Mouse (Mus musculus) ovary, postnatal 14 days (tissue): ENCODE results near the gene Hipk1.
"Not testable (repeated sequence)": the region's sequence is repeated elsewhere in the genome, so short reads cannot be mapped to it uniquely, and the experiment has no call there.

ENCODE experiments used
- DNase-seq: peaks from one replicate; pipeline ENCODE4 v3.0.0; 2022; ENCODE audit warnings: low spot score

Hipk1 gene

DNA sequence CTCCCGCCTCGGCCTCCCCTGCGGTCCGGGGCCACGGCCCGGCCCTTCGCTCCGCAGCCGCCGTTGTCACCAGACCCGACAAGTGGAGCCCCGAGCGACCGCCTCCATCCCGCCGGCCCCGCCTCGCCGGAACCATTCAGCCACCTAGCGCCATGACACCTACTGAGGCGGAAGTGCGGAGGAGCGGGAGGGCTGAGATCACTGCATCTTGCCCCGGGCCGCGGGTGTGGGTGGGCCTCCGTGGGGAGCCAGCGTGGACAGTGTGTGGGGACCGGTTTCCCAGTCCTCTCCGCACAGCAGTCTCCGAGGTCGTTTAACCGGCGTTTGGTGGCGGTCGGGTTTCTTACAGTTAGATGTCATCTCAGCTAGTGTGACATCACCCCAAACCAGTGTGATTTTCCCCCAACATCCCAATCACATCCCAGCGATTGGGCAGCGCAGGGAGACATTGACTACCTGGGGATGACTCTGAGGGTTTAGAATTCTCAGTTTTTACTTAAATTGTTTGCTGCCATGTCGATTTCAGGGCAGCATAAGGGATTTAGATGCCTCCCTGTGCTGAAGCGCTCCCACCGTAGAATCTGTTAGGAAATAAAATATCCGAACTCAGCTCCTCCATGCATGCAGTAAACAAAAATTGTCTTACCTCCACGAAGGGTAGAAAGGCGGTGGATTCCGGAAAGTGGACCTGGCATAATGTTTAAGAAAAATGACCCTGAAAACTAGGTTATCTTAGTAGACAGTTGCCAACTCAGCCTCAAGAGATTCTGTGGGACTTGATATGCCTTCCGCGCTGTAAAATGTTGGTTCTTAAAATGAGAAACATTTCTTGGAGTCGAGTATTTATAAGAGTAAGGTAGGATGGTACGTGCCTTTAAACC, at the start of gene Hipk1:
Gene Hipk1 (minus strand): TSS at position 334 of the 881 bp plus-strand sequence.
- DNase-seq = peak; percentile 83

DNA sequence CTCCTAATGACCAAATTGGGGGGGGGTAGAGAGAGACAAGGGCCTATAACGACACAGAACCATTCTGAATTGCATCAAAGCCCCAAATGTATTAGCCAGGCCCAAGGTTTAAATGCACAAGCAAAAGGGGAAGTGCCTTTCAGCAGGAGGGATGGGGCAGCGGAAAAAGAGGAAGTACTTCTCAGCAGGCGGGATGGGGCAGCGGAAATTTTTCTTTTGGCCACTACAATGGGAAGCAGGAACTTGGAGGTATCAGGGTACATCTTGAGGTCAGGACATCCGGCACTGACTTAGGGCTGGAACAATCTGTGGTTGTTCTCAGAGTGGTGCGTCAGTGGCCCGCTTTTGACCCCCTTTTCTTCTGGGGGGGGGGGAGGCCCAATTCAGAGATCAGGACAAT, 49.6 kb upstream of the Hipk1 start:
- DNase-seq = not testable (repeated sequence)

DNA sequence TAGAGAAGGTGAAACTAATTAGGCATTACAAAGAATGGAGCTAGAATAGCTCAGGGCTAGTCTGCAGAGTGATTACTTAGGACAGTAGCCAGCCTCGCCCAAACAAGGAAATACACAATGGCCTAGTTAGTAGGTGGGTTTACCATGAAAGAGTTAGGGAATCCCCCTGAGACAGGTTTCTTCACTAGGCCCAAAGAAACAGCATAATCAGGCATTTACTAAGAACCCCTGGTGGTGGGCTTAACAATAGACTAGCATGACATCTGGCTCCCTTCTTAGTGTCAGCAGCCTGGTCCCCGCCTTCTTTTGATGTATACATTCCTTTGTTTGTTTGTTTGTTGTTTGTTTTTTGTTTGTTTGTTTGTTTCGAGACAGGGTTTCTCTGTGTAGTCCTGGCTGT, 48.8 kb upstream of the Hipk1 start:
- not testable (repeated sequence) for DNase-seq

DNA sequence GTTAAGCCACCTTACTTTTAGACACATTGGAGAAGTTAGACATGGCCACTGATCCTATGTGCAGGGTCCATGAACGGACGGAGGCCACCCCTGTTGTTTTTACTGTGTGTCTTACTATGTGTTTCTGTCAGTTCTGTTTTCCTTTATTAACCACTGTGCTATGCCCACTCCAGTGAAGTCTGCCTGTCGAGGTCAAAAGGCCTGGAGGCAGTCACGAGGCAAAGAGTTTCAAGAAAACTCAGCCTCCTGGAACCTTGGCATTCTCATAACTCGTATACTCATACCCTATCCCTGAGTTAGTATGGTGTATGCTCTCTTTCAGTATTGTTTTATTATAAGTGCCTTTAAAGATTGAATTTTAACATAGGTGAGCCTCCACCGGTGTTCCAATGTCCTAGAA, 48.3 kb upstream of the Hipk1 start:
- no peak for DNase-seq

DNA sequence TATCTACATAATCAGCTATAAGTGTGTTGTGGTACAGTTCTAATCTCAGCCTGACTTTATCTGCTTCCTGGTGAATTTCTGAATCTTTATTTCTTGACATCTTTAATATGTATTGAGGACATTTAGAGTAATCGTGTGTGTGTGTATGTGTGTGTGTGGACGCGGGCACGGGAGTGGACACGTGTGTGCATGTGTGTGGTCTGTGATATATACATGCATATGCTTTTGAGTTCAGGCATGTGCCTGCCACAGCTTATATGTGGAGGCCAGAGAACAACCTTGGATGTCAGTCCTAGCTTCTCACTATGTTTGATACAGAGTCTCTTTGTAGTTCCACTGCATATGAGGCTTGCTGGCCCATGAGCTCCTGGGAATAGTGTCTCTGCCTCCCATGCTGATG, 45.1 kb upstream of the Hipk1 start:
- DNase-seq = no peak

DNA sequence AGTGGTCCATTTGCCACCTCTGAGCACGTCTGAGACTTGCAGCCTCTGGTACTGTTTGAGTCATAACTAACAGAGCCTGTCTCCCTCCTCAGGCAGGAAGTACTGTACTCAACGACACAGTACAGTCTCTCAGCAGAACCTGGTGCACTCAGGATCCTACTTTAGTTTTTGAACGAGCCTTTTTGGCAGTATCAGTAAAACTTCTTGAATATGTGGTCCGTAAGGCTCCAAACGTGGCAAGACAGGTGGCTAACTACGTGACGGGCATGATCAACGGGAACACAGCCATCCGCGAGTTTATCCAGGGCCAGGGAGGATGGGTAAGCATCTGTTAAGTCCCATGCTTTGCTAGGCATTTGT, 44.6 kb upstream of the Hipk1 start:
- DNase-seq = no peak

DNA sequence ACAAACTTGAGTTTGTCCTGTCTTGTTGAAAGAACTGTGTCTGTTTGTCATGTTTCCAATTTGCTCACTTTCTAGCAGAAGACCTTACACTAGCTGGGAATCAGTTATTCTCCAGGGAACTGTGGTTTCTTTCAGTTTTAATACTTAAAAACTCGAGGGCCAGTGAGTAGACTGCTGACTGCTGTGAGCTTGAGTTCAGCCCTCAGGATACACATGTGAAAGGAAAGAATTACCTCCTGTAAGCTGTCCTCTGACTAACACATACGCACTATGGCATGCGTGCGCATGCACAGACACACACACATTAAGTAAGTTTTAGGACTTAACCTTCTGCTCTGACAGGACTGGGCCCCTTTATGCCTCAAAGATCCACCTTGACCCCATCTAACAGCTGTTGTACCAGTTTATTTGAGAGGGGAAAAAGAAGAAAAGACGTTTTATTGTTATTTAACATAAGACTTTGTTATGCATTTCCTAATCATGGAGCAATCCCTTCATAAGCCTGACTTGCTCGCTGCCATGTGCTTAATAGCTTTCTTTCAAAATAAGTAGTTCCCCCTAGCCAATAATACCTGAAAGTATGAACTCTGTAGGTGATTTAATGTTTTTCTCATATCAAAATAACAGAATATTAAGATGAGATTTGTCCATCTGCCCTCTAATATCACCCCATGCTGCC, 44.0 kb upstream of the Hipk1 start:
- DNase-seq = no peak

DNA sequence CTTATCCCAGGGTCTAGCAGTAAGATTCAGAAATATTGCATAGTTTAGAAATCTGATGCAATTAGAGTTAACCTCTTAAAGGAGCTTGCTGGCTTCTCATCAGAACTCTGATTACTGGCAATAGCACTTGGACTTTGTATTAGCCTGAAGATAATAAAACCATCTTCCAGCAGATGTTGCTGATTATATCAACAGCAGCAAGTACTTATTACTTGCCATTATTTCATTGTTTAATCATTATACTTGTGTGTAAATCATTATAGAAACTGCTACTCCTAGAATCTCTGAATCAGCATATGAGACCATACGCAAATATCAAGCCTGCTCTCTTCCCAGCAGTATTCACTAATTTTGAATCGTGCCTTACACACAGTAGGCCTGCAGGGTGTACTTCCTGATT, 42.6 kb upstream of the Hipk1 start:
- DNase-seq = no peak

DNA sequence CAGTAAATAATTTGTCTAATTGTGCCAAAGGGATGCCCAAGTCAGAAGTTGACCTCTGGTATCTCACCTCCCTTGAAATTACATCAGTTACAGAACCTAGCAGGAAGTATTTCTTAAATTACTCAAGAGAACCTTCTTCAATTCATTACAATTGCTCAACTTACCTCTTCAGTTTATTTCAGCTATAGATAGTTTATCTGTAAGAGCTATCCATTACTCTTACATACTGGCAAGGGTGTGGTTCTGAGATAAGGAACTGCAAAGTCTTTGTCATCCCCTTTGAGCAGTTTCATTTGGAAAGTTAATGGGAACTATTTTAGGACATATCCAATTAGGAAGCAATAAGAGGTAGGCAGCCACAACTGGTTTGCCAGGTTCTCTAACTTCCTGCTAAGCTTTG, 41.1 kb upstream of the Hipk1 start, which contains the start of gene Bcl2l15:
Gene Bcl2l15 (plus strand): TSS at position 176 of the 400 bp plus-strand sequence.
- DNase-seq = no peak

DNA sequence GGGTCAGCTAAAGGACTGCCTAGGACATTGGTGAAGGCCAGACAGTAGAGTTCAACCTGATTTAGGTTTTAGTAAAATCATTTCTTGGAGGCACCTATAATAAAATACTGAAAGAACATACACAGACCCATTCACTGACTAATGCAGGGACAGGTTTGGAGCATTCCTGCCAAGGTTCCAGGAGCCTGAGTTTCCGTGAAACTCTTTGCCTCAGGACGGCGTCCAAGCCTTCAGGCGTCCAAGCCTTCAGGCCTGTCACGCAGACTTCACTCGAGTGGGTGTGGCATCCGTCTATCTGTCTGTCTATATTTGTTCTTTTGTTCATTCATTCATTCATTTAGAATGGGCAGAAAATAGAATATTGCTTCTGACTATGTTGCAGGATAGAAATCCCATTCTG, 39.8 kb upstream of the Hipk1 start:
- no peak for DNase-seq

DNA sequence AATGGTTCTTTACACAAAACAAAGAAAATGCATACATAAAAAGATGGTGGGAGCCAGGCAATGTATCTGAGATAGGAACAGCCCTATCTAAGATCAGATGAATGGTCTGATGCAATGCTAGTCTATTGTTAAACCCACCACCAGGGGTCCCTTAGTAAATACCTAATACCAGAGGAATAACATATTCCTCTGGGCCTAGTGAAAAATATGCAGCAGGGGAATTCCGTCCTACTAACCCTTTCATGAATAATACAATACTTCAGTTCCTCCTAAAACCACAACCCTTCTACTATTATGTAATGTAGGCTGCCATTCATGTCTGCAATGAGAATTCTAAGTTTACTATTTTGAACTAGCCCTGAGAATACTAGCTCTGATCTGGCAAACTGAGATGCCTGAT, 39.3 kb upstream of the Hipk1 start:
- not testable (repeated sequence) for DNase-seq

DNA sequence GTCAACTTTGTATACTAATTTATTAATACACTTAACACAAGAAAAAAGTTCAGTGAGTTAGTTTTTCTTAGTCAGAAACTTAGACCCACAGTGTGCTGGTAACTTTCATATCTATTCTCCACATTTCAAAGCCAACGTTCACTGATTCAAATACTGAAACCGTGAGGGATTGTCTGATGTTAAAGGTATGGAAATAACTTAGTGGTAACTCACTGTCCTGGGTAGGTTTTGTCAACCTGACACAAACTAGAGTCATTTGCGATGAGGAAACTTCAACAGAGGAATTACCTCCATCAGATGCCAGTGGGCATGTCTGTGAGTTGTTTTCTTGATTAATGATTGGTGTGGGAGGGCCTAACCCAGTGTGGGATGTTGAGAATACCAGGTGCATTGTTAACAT, 37.7 kb upstream of the Hipk1 start:
- DNase-seq = no peak

DNA sequence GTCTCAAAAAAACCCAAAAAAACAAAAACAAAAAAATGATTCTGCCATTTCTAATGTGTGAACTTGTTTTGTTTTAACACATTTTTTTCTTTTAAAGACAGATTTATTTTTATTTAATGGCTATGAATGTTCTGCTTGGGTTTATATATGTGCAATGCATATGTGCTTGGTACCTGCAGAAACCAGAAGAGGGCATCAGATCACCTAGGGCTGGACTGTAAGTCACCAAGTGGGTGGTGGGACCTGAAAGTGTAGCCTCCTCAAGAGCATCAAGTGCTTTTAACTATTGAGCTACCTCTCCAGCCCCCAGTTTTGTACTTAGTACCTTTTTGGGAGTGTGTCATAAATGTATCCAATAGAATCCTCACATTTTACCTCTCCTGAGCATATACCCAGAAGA, 36.2 kb upstream of the Hipk1 start:
- no peak for DNase-seq

DNA sequence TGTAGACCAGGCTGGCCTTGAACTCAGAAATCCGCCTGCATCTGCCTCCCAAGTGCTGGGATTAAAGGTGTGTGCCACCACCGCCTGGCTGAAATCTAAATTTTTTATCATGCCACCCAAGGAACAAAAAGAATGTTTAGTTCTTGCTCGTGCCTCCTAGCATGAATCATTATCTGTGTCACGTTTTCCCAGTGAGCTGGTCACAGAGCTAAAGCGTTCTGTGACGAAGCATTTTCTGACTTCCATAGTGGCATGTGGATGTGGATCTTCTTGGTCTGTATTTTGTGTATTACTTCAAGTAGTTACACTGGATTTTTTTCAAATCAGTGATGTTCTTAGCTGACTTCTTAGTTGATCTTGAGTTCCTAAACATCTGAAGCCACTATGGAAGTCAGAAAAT, 19.6 kb upstream of the Hipk1 start:
- no peak for DNase-seq

DNA sequence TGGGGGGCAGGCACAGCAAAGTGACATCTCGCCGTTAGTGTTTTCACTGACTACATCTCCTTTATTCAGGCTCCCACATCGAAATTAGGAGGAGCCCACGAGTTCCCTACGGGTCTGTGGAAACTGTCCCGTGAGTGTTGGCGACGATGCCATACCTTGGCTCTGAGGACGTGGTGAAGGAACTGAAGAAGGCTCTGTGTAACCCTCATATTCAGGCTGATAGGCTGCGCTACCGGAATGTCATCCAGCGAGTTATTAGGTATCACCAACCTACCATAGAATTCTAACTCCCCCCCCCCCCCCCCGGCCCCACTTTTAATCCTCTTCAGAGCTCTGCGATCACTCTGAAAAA, 18.4 kb upstream of the Hipk1 start:
- DNase-seq = no peak

DNA sequence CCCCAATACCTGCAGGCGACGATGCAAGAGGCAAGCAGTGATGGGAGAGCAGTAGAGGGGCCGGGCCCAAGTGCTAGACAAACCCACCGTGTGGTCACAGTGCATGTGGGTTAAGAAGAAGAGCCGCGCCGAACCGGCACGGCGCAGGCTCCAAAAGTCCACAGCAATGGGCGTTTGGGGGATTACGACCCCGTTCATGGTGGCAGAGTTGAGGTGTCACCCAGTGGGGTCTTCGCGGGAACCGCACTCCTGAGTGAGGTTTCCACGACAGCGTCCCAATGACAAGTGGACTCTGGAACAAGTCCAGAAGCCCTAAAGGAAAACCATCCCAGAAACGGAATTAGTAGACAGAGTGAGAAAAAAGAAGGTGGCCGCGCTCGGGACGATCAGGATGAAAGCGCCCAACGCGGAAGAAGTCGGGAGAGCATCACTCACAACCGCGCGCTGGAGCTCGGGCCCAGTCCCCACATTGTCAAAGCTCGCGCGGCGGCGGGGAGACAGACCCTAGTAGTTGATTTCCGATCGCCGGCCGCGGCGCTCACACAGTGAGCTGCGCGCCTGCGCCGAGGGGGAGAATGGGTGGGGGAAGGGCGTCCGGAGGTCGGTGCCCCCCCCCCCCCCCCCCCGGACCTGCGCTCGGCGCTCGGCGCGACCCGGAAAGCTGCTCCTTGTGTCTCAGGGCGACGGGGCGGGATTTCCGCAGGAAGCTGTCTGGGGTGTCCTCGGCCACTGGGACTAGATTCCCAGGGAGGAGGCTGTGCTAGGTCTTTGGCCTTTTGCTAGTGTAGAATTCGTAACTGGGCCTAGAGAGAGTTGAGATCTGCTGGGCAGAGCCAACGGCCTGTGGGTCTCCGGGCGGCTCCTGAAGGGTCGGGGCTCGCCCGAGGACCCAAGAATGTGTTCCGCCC, 17.8 kb upstream of the Hipk1 start, which contains the start of the genes Dclre1b, Ap4b1 and Gm43064:
Gene Dclre1b (minus strand): TSS at position 554 of the 908 bp plus-strand sequence.
Gene Ap4b1 (plus strand): TSS at position 630 of the 908 bp plus-strand sequence.
Gene Gm43064 (plus strand): TSS at position 683 of the 908 bp plus-strand sequence.
- DNase-seq = peak; percentile 86

DNA sequence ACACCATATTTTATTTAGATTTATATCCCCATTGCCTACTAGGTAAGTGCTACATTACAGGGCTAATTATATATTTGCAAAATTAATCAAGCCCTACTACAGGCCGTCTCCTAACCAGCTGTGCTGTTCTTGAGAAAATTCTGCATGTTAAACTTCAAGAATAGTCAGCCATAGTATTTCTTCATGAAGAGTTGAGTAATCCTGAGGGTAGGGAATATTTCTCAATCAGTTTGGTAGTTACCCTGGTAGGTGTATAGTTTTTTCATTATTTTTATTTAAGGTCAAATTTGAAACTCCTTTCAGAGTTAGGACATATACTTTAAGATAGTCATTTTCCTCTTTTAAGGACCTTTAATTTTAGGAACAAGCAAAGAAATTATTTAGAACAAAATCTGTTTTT, 14.3 kb upstream of the Hipk1 start:
- DNase-seq = no peak

DNA sequence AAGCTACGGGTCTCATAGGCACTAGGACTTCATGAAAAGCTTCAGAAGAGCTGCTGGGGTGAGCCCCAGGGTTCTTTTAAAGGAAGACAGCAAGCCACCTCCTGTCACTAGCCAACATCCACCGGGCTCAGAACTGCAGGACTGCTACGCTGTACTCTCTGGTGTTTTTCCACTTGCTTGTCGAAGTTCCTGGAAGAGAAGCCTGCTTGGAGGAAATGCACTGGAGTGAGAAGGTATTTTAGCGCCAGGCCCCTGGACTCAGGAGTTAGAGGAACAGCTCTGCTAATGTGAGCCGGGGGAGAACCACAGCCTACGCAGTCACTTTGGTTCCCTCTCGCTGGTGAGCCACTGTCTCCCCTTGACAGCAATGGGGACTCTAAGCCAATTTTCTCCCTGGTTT, 11.5 kb upstream of the Hipk1 start:
- no peak for DNase-seq

DNA sequence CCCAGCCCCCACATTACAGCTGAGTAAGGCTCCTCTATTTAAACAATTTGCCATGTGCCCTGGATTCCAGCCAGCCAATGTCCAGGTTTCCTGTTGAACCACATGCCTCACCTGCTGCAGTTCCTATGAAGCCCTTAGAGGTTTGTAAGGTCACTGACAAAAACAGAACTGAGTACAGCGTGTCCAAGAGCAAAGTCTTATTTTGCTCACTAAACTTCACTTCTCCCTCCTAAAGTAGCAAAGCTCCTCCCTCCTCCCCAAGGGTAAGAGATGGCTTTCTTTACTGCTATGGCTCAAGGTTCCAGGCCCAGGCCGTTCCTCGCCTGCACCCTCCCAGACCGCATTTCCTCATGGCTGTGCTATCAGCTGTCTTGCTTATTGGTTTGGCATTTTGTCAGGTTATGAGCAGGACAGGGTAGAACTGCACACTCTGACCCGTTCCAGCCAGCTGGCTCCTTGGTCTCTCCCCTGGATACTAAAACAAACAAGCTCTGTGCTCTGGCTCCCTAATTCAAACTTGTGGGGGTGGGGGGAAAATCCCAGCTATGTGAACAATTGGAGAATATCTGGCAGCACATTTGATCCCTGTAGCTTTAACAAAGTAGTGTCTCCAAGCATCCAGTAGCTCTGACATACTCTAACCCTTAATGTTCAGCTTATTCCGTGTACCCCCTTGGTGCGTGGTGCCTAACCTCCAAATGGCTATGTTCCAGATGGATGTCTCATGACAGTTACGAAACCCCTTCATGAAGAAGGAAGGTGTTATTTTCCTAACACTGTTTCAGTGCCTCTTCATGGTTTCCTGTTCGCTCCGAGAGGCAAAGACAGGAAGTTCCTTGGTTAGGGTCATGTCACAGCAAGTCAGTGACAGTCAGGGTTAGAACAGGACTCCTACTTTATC, 10.5 kb upstream of the Hipk1 start:
- peak; percentile 54 for DNase-seq

DNA sequence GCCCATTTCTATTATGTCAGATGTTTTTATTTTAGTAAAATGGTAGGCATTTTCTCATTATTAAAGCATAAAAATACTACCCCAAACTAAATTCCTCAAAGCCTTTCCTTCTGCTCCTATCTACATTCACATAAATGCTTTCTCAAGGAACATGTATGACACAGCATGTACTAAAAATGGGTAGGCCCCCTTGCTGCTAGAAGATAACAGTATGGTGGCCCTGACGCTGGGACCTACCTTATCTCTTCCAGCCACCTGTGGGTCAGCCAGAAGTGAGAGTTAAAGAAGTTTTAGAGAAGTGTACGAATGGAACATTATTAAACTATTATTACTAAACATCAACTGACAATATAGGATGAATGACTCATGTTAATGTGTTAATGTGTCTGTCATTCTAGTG, 8.1 kb upstream of the Hipk1 start:
- DNase-seq = no peak

DNA sequence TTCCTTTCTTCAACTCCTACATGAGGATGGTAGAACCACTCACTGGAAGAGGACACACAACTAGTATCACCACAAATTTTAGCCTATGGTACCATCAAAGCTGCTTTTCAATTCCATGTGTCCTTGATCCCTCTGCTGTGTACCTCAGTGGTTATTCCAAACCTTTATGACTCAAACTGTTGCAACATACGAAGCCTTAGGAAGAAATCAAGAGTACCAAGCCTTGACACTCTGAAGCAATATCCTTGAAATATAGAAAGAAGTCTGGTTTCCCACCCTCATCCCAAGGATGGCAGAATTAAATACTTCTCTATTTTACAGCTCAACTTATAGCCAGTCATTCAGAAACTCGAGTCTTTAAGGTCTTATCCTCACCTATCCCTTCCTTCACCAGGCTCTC, 5.0 kb upstream of the Hipk1 start:
- DNase-seq = no peak
